In genomic region chr12:17621487-17621888, GRCm38 (mm10) we compare ENCODE assay signal across 12 mouse cellular contexts.
A peak's percentile ranks its signal among the peaks of the same experiment; 100 is the strongest.
DNase-seq lines count a peak whose midpoint lies in the region; ATAC-seq lines count a peak whose summit lies in the region.
"Had no signal": no experiment of that assay in that cellular context is flagged by ENCODE, and none has a peak within 500 bp of the region (broad histone marks: within the 10 kb centered on the region; RNA-seq: fewer than 3 reads in every experiment).

No protein-coding gene starts in this region.

- no peaks in the 10 kb centered on the region for H3K36me3 ChIP-seq in hindbrain, embryonic 12.5 days
- H3K36me3 ChIP-seq: liver, embryonic 12.5 days; stomach, embryonic 15.5 days had no signal

- H3K27me3 ChIP-seq in hindbrain, embryonic 12.5 days, result no peaks in the 10 kb centered on the region
- H3K27me3 ChIP-seq: liver, embryonic 12.5 days; stomach, embryonic 15.5 days had no signal

- peak; percentile 32 to 41 for DNase-seq in right cerebral cortex, postnatal 10 days (ENCODE audit: low spot score in 2 of 2)
- no peak for DNase-seq in right cerebral cortex, adult 18-20 months
- peak; percentile 2 to 50 for DNase-seq in kidney, postnatal 25 days
- DNase-seq in heart, postnatal 4 days, result no peak
- DNase-seq in heart, adult 9 months (ENCODE audit: low spot score in 2 of 2), result no peak
- DNase-seq in frontal cortex, postnatal 14 days (ENCODE audit: low spot score in 2 of 2), result no peak
- DNase-seq: gastrocnemius, adult 2 months; layer of hippocampus, adult 9-11 months had no signal

- peaks cover 19% of the 10 kb centered on the region for H3K4me1 ChIP-seq in hindbrain, embryonic 12.5 days
- H3K4me1 ChIP-seq: liver, embryonic 12.5 days; stomach, embryonic 15.5 days had no signal

- WGBS in hindbrain, embryonic 12.5 days, result 27% methylated on average over 6 of the region's 6 CpGs

- H3K27ac ChIP-seq in hindbrain, embryonic 12.5 days, result no peak overlapping the region; the same call in 1 of the 2 replicates
- H3K27ac ChIP-seq: gastrocnemius, adult 2 months; liver, embryonic 12.5 days; stomach, embryonic 15.5 days had no signal

- H3K9ac ChIP-seq in hindbrain, embryonic 12.5 days, result no peak overlapping the region
- H3K9ac ChIP-seq: liver, embryonic 12.5 days; stomach, embryonic 15.5 days had no signal

- H3K4me3 ChIP-seq in hindbrain, embryonic 12.5 days, result no peak overlapping the region
- H3K4me3 ChIP-seq: gastrocnemius, adult 2 months; liver, embryonic 12.5 days; stomach, embryonic 15.5 days had no signal

- peak; percentile 38 for ATAC-seq in hindbrain, embryonic 12.5 days (ENCODE audit: low FRiP score)
- no peak for ATAC-seq in monocyte, adult 5-6 weeks (replicated peaks; ENCODE audit: insufficient number of reproducible peaks, low FRiP score, low TSS enrichment, poor library complexity, severe bottlenecking)
- ATAC-seq: liver, embryonic 12.5 days had no signal

- no peaks in the 10 kb centered on the region for H3K9me3 ChIP-seq in hindbrain, embryonic 12.5 days (replicated peaks)
- H3K9me3 ChIP-seq: liver, embryonic 12.5 days; stomach, embryonic 15.5 days had no signal

- H3K4me2 ChIP-seq in hindbrain, embryonic 12.5 days (replicated peaks), result no peak overlapping the region
- H3K4me2 ChIP-seq: liver, embryonic 12.5 days; stomach, embryonic 15.5 days had no signal

Comparison
In these comparisons a context has a peak if more than half of its experiments do, and no peak if none do; other contexts are left out.
1. DNase-seq: peak in right cerebral cortex, postnatal 10 days (2 of 2) and kidney, postnatal 25 days (2 of 2); none in right cerebral cortex, adult 18-20 months (single experiment), heart, postnatal 4 days (single experiment), heart, adult 9 months (0 of 2) and frontal cortex, postnatal 14 days (0 of 2).